Mouse (Mus musculus) myocyte (in vitro differentiated cells): ENCODE data around the gene Tomm34.

Source experiments
- POLR2A ChIP-seq: IDR thresholded peaks from one replicate; pipeline ENCODE4 v1.6.1; 2011; ENCODE audit warnings: low read depth, mild to moderate bottlenecking, control low read depth, moderate library complexity; ENCODE audit not compliant: insufficient read length
- POLR2AphosphoS2 ChIP-seq: IDR thresholded peaks from one replicate; pipeline ENCODE4 v1.6.1; 2011; ENCODE audit warnings: low read depth, control low read depth; ENCODE audit not compliant: insufficient read length

DNA sequence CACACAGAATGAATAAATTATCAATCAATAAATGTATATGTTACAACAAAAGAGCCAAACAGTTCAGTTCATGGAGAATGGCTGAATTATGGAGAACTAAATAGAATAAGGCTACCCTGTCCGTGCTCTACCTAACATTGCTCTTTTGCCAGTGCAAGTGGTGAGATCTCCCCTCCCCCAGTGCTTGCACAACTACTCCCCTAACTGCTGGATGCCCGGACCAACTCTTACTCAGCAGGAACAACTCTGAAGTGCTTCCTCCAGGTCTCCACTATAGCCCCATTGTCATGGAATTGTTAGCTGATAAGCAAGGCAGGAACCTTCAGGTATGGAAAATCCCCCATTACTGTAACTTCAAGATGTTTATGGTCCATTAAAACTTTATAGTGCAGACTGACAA lies 48.9 kb downstream of the Tomm34 start:
- no peak for TF ChIP-seq POLR2A
- TF ChIP-seq POLR2AphosphoS2, result no peak
